Mouse (Mus musculus) G1E (cell line): ENCODE measurements at regions not wholly inside any gene's neighbourhood (a gene's known extent, or its start where the extent isn't known, plus 50 kb on each side); places are given as distances from the start of the nearest gene placed in this dataset.

ENCODE experiments used
- CTCF ChIP-seq: IDR thresholded peaks from 2 replicates; pipeline ENCODE4 v1.5.1; 2012; ENCODE audit warnings: low read depth, low read length, inconsistent platforms, mixed read lengths
- GATA1 ChIP-seq: IDR thresholded peaks from 2 replicates; pipeline ENCODE4 v1.6.1; 2012; ENCODE audit warnings: borderline replicate concordance, low read length, inconsistent platforms, mixed read lengths
- GATA2 ChIP-seq: IDR thresholded peaks from 2 replicates; pipeline ENCODE4 v1.6.1; 2012; ENCODE audit warnings: low read depth, low read length, inconsistent platforms, borderline replicate concordance
- POLR2AphosphoS5 ChIP-seq: IDR thresholded peaks from 2 replicates; pipeline ENCODE4 v1.6.1; 2012; ENCODE audit warnings: low read depth, low read length, inconsistent platforms; ENCODE audit not compliant: insufficient replicate concordance
- TAL1 ChIP-seq: conservative IDR thresholded peaks from 2 replicates; pipeline ENCODE4 v1.6.1; 2012; ENCODE audit warnings: low read depth, low read length, inconsistent platforms, mixed read lengths

DNA sequence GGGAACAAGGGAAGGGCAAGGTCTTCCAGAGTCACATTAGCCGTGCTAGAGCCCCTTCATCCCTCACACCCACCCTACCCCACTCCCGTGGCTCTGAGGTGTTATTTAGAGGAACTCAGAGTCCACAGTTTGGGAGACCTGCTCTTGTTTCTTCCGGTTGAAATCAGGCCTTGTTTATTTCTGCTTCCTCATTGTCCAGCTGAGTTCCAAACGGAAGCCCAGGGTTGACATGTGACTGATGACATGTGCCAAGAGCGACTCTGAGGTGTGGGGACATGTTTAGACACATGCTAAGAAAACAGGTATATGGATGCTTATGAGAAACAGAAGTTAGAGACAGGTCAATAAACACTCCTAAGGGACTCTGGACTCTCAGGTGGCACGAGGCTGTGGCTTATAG, 137.5 kb upstream of the Sulf2 start:
- TF ChIP-seq GATA1 (no peak), CTCF (no peak), TAL1 (no peak), GATA2 (no peak), POLR2AphosphoS5 (no peak)
